Mouse (Mus musculus) ES-Bruce4 (cell line): ENCODE results near the gene Syt6.

Experiments
- CTCF ChIP-seq: IDR thresholded peaks from one replicate; pipeline ENCODE4 v1.8.1; 2011; ENCODE audit warnings: low read depth, low read length
- POLR2A ChIP-seq: IDR thresholded peaks from one replicate; pipeline ENCODE4 v1.8.1; 2011; ENCODE audit warnings: low read length; ENCODE audit not compliant: insufficient read depth

DNA sequence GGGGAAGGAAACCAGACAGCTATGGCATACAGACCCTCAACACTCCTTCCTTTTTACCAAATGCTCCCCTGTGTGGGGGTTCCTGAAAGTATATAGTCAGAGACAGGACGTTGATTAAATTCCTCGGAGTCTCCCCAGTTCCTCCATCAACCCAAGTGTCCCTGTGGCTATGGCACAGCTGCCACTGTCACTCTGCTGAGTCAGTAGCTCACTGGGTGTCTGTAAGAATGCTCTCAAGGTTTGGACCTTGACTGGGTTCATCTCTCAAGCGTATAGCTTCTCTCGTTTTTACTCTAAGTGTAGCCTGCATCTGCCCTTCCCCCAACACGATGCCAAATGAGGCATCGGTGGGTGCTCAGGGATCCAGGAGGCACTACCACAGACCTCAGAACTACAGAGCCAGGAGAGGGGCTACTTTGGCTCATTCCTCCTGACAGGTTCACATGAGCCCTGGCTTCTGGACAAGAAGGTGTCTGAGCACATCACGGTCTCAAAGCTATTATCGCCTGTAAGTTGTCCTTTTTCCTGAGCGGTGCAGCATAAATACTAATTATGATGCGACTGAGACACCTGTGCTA is 49.0 kb downstream of the Syt6 start:
- TF ChIP-seq CTCF = no peak
- no peak for TF ChIP-seq POLR2A
